Mouse (Mus musculus) liver, adult (tissue): ENCODE data around the gene Btbd2.

Experiments used
- GATA4 ChIP-seq: IDR thresholded peaks from 2 replicates; pipeline ENCODE4 v1.6.1; 2014; ENCODE audit warnings: mild to moderate bottlenecking, low read length; ENCODE audit not compliant: insufficient replicate concordance

The Btbd2 gene

DNA sequence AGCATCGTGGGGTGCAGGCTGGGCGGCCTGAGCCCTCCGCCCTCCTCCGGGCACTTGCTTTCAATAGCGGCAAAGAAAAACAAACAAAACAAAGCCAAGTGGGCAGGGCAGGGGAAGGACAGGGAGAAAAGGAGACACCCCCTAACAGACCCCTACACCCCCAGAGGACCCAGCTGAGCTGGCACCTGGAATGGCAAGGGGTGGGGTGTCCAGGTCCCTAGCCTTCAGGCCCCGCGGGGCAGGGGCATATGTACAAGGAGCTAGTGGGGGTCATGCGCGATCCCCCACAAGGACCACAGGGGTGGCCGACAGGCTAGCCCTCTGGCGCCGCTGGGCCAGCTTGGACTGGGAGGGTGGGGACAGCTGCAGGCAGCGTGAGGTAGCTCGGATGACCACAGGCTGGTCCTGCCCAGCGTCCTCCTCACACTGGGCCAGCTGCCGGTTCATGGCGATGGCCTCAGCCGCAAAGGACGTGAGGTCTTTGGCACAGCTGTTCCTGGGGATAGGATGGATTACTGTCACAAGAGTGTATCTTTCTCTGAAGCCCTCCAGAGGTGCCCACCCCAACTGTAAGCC is 10.1 kb upstream of the Btbd2 start:
- TF ChIP-seq GATA4, result no peak

DNA sequence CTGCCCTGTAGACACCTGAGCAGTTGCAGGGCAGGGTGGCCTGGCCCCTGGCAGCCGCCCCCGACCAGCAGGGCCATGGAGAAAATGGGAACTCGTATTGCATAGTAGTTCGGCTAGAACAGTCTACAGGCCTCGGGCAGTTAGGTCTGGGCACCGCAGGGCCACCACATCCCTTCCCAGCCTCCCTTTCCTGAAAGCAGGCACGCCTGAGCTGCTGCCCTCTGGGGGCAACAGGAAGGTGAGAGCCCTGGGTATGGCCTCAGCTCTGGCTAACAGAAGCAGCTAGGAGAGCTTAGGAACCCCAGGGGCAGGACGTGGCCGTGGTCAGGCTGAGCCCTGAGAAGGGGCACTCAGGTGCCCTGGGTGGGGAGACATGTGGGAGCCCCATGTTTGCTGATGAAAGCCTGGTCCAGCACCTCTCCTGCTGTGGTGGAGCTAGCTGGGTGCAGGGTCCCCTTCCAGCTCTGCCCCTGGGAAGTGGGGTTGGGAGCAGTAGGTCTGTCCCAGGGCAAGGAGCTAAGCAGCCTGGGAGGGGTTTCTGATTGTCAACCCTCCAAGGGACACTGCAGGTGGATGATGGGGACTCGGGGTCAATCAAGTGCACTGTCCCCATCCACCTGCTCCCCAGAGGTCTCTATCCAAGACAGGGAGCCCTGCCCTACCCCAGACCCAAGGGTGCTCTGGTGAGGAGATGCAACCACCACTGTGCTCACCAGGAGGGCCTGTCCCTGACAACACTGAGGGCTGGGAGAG is 9.3 kb upstream of the Btbd2 start:
- no peak for TF ChIP-seq GATA4

DNA sequence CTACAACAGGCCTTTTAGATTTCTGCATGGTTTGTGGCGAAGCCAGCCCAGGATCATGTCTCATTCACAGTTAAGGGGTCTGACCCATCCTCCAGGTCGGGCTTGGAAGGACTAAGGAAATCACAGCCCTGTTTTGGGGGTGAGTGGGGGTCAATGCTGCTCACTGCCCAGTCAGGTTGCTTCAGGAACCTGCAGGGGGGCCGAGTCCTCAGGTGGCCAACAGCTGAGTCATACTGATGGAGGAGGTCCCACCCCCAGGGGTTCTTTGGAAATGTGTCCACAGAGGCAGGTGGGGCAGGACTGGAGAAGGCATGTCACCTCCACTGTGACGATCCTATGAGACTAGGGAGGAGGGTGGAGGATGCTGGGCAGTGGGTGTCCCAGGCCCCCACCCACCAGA is 8.6 kb upstream of the Btbd2 start:
- no peak for TF ChIP-seq GATA4

DNA sequence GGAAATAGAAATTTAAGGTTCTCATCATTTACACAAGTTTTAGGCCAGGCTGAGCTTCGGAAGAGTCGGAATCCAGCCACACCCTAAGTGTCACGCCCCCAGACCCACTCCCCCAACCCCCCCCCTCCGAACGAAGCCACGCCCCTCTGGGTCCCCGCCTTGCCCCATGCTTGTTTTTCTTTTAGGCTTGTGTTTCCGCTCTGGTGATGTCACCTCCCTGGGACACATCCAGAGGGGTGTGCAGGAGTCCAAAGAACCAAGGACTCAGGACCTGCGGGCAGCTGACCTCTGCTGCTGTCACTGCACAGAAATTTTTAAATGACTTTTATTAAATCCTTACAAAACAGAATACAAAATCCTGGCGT is 8.1 kb upstream of the Btbd2 start:
- TF ChIP-seq GATA4, result no peak

DNA sequence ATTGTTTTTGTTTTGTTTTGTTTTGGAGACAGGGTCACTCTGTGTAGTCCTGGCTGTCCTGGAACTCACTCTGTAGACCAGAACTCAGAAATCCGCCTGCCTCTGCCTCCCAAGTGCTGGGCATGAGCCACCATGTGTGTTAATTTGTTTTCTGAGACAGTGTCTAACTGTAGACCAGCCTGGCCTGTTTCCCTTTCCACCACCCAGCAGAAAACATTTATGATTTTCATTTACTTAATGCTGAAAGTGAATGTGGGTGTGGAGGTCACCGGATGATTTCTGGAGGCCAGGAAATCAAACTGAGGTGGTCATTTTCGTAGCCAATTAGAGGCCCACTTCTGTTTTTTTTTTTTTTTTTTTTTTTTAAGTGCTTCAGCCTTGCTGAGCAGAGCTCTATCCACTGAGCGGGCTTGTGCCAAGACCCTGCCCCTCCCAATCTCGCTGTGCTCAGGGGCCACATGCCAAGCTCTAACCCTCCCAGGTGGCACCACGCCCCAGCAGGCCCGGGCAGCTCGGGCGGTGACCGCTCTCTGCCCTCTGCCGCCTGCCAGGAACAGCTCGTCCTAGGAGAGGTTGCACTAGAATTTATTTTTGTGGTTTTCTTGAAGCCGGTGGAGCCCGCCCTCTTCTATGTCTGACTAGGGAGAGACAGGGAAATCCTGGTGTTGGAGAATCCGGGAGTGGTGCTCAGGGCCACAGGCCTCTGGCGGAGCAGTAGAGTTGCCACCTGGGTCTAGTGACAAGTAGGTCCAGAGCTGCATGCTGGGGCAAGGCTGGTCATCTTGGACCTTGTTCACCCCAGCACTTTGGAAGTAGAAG is 7.5 kb upstream of the Btbd2 start:
- TF ChIP-seq GATA4, result peak; percentile 8; the same call in 1 of the 2 replicates

DNA sequence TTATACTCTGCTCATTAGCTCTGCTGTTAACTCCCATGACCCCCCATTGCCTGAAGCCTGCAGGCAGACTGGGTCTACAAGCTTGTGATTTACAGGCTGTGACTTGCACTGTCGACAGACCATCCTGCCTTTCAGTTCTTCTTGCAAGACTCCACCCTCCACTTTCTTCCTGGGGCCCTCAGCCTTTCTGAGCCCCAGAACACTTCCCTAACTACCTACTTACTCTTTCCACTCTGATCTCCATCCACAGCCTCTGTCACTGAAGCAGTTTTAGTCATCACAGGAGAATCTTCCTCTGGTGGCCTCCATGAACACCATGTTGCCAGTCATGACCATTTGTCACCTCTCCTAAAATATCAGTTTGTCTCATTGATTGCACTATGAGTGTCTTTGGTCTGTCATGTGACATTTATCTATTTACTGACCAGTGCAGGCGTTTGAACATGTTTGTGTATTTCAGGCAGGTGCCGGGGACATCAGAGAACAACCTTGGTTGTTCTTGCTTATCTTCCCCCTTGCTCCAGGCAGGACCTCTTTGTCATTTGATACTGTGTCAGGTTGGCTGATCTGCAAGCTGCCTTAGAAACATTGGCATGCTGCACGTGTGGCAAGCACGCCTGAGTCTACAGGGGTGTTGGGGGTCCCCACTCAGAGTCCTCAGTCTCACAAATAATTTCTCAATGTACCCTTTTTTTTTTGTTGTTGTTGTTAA is 6.8 kb upstream of the Btbd2 start:
- peak; percentile 75; the same call in 1 of the 2 replicates for TF ChIP-seq GATA4

DNA sequence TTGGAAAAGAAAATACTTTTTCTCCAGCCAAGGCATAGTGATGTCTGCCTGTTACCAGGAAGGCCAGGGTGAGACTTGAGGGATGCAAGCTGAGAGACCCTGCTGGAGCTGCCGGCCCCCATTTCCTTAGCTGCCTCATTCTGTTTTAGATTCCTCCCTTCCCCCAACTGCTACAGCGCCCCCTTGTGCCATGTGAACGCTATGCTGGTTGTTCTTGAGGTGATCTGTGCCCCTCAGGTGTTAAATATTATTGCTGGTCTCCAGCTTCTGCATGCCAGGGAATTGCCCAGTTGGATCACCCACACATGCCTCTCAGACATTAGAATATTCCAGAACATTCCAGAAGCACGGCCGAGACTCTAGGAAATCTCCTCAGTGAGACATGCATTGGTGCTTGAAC is 4.3 kb upstream of the Btbd2 start:
- no peak for TF ChIP-seq GATA4

DNA sequence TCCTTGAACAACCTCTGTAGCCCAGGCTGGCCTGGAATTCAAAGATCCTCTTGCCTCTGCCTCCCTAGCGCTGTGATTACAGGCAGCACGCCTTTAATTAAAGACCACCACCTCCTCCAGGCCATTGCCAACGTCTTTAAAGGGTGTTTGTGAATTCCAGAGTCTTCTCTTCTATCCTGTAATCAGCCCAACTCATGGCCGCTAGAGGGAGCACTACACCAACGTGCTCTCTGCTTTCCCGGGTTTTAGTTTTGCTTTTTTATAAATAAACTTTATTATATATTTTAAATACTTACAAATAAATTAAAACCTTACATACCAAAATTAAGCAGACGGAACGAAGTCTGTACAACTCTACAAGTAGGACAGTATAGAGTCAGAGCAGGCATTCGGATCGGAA is 2.3 kb upstream of the Btbd2 start:
- no peak for TF ChIP-seq GATA4

DNA sequence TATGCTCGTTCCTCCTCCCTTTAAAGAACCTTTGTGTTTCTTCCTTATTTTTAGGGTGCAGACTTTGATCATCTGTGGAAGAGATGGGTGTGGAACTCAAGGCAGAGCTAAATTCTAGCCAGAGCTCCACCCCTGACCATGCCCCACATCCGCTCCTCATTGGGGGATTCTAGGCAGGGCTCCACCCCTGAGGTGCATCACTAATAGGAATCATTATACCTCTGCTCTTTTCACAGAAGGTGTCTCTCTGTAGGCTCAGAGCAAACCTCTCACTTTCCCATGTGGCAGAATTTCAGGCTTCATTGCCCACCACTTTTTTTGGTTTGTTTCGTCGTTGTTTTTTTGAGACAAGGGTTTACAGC is 2.0 kb upstream of the Btbd2 start:
- TF ChIP-seq GATA4, result no peak

DNA sequence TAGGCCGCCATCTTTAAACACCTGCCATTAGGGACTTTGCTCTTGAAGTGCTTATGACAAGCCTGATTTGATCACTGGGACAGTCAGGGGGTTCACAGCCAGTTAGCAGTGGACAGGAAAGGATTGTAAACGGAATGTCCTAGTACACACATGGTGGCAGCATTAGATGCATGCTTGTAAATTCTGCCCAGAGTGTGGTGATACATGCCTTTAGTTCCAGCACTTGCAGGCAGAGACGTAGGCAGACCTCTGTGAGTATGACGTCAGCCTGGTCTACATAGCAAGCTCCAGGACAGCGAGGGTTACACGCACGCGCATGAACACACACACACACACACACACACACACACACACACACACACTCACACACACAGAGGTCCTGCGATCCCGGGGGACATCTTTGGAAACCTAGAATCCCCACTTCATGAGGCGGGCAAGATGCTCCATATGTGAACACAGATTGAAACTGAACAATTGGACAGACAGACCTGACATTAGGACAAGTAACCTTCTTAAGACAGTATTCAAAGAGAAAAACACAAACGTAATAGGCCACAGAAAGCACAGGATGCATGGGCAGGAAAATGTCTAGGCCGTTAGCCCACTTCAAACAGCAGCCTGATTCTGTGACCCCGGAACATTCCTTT is 1.4 kb upstream of the Btbd2 start:
- TF ChIP-seq GATA4, result no peak

DNA sequence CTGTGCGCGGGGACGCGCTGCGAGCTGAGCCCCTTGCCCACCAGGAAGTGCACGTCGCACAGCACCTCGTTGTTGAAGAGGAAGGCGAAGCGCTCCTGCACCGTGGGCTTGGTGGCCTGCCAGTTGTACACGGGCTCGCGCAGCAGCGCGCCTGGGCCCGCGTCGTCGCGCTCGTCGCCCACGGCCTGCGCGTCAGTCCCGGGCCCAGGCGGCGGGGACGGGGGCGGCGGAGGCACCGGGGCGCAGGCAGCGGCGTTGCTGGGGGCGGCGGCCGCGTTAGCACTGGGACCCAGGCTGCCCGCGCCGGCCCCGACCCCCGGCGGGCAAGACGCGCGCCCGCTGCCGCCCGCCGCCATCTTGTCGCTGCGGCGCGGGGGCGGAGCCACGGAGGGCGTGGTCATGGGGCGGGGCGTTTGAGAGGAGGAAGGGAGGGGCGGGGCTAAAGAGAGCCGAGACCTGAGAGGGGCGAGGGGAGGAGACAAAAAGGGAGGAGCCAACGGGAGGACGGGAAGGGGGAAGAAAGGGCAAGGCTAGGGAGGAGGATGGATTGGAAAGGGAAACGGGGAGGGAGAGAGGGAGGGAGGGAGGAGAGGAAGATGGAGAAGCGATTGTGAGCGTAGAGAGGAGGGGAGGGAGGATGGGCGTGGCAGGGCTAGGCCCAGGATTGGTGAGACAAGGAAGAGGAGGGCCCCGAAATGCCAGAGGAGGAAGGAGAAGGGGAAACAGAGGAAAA is 575 bp downstream of the Btbd2 start:
- peak; percentile 51; the same call in 1 of the 2 replicates for TF ChIP-seq GATA4

DNA sequence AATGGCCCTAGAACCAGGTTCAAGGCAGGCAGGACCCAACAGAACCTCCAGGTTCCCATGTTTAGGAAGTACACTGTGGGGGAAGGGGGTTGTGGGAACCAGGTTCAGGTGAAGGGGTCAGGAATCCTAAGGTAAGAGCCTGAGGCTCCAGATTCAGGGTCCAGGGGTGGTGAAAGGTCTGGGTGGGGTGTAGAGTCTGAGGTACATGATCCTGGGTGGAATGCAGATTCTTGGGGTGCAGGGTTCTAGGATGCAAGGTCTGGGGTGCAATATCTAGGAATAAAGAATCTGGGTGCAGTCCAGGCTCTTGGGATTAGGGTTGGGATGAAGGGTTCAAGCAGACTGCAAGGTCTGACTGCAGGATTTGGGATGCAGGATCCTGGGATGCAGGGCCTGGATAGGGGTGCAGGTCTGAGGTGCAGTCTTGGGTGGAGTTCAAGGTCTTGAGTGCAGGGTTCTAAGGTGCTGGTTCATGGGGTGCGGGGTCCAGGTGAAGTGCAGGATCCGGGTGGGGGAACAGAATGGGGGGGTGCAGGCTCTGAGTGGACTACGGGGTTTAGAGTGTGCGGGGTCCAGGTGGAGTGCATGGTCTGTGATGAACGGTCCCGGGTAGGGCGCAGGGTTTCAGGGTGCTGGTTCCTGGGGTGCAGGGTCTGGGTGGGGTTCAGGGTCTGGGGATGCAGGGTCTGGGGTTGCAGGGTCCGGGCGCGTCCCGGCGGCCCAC is 1.3 kb downstream of the Btbd2 start:
- no peak for TF ChIP-seq GATA4

DNA sequence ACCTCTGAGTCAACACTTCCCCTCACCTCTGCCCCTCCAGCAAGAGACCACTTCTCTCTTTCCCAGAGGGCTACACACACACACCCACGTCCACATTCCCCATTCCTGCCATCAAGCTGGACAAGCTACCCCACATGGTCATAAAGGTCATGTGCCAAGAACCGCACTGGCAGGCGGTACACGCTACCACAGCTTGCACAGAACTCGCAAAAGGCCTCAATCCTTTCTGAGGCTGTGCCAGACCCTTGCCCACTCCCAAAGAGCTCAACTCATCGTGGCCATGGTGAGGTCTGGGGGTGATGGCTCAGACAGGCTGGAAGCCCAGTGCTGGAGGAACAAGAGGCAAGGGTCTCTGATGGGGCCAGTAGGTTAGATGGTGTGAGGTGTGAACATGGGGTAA is 2.0 kb downstream of the Btbd2 start:
- TF ChIP-seq GATA4, result no peak
